Mouse (Mus musculus) liver, embryonic 14.5 days (tissue): ENCODE measurements at regions not wholly inside any gene's neighbourhood (a gene's known extent, or its start where the extent isn't known, plus 50 kb on each side); places are given as distances from the start of the nearest gene placed in this dataset.

Source experiments
- CTCF ChIP-seq: IDR thresholded peaks from 2 replicates; pipeline ENCODE4 v1.5.1; 2016; ENCODE audit warnings: antibody characterized with exemption, low read depth, control low read depth
- EP300 ChIP-seq: IDR thresholded peaks from 2 replicates; pipeline ENCODE4 v1.6.1; 2016; ENCODE audit warnings: antibody characterized with exemption, low read depth

GRCm38 (mm10) chr10:9490416-9490815 is 184.6 kb downstream of the Samd5 start:
- no peak for TF ChIP-seq EP300
- no peak for TF ChIP-seq CTCF
